Mouse (Mus musculus) ovary, postnatal 14 days (tissue): ENCODE measurements at regions not wholly inside any gene's neighbourhood (a gene's known extent, or its start where the extent isn't known, plus 50 kb on each side); places are given as distances from the start of the nearest gene placed in this dataset.

Experiments used
- DNase-seq: peaks from one replicate; pipeline ENCODE4 v3.0.0; 2022; ENCODE audit warnings: low spot score

DNA sequence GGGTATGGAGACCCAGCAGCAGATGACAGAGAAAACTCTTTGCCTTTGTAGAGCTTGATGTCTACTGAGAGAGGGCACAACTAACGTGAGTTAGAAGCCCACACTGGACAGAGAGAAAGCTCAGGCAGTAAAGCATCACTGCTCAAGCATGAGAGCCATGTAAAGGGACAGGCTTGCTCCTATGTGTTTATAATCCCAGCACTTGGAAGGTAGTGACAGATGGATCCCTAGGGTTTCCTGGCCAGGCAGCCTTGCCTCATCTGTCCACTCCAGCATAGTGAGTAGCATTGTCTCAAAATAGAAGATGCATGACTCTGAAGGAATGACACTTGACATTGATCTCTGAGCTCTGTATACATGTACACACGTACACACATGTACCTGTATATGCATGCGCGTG, 55.9 kb upstream of the Cnksr3 start:
- DNase-seq: no peak

GRCm38 (mm10) chr10:7267106-7267505, 55.1 kb upstream of the Cnksr3 start:
- no peak for DNase-seq

DNA sequence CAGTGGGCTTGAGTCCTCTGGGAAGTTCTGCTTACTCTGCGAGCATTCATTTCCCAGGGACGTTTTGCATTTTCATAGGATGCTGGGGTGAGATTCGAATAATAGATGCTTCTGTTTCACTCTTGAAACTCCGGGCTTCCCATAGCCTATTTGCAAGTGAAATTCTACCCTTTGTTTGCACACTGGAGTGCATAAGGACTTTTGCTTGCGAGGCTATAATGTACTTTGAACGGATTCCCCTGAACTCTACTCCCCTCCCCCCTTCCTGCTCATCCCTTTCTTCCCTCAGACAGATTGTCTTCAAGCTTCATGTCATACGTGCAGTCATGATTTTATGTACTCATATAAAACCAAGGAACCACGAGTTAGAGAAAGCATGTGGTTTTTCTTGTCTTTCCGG, 53.4 kb upstream of the Cnksr3 start:
- DNase-seq: no peak

DNA sequence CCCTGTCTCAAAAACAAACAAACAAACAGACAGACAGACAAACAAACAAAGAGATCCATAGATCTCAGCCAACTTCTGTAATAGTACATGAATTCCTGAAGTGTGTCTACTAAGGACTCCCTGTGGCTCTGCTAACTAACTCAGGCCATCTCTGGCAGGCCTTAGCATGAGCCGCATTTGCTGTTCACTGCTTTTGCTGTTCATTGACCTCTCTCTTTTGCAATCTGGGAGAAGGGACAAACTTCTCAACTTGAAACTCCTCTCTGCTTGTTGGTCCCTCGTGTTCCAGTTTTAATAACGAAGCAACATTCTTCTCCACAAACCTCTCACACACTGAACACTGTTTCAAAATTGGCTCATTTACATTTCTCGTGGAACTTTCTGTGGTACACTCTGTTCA, 52.7 kb upstream of the Cnksr3 start:
- DNase-seq: no peak
